Mouse (Mus musculus): ENCODE results near the gene Tcp11.

DNA sequence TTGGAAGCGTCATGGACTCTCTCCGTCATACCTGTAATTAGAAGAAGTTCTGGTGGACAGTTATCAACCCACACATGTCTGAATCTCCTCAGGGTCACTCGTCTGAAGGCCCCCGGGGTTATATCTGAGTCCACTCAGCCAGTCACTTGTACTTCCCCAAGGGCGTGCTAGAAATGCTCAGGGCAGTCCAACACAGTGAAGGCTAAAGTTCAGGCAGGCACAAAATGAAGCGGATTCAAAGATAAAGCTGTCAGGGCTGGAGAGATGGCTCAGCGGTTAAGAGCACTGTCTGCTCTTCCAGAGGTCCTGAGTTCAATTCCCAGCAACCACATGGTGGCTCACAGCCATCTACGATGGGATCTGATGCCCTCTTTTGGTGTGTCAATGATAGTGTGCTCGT, 2.4 kb downstream of the Tcp11 start:
- TF ChIP-seq POLR2A (IDR thresholded peaks at IDR 0.05; ENCODE audit: insufficient read depth, low read depth, low read length), result no peak
- no peak for TF ChIP-seq CTCF (IDR thresholded peaks at IDR 0.05; ENCODE audit: insufficient read depth, low read depth, low read length)

Data from olfactory bulb, adult 2 months (tissue).